Mouse (Mus musculus) liver, postnatal 0 days (tissue): ENCODE measurements around the gene Rbl1.

Experiments
- CTCF ChIP-seq: sonication (generic); IDR thresholded peaks from 2 replicates; pipeline ENCODE4 v1.5.1; 2016; ENCODE audit warnings: antibody characterized with exemption, low read depth
- EP300 ChIP-seq: IDR thresholded peaks from 2 replicates; pipeline ENCODE4 v1.6.1; 2016; ENCODE audit warnings: antibody characterized with exemption, low read depth, mild to moderate bottlenecking

GRCm38 (mm10) chr2:157108236-157108635 lies 96.1 kb downstream of the Rbl1 start:
- no peak for TF ChIP-seq CTCF
- no peak for TF ChIP-seq EP300
